Mouse (Mus musculus) neural tube, embryonic 13.5 days (tissue): ENCODE measurements around the gene Engase. TPM values are rescaled to one million over a fixed set of nuclear protein-coding genes. Genes with fewer than 3 reads are reported as not detected.
A peak's percentile ranks its signal among the peaks of the same experiment; 100 is the strongest.

Experiments
- ATAC-seq: fragments of 200-750 bp; cut with Nextera tagmentation; 2 replicates; pipeline ENCODE4 v1.8.0; 2017; ENCODE audit warnings: low read depth, mild to moderate bottlenecking, moderate TSS enrichment, moderate library complexity
- H3K27ac ChIP-seq: fragments of 300-500 bp; sonication (generic); replicated peaks from 2 replicates; pipeline ENCODE4 v1.5.1; 2015; ENCODE audit warnings: moderate library complexity, mild to moderate bottlenecking, inconsistent platforms
- H3K27me3 ChIP-seq: fragments of 300-500 bp; sonication (generic); 2 replicates; pipeline ENCODE4 v1.6.1; 2015; ENCODE audit warnings: mild to moderate bottlenecking, inconsistent platforms
- H3K36me3 ChIP-seq: fragments of 300-500 bp; sonication (generic); 2 replicates; pipeline ENCODE4 v1.6.1; 2015; ENCODE audit warnings: mild to moderate bottlenecking, inconsistent platforms
- H3K4me1 ChIP-seq: fragments of 300-500 bp; sonication (generic); replicated peaks from 2 replicates; pipeline ENCODE4 v1.6.1; 2015; ENCODE audit warnings: inconsistent platforms
- H3K4me2 ChIP-seq: fragments of 300-500 bp; sonication (generic); 2 replicates; pipeline ENCODE4 v1.6.1; 2015; ENCODE audit warnings: inconsistent platforms, mild to moderate bottlenecking, moderate library complexity
- H3K4me3 ChIP-seq: fragments of 300-500 bp; sonication (generic); 2 replicates; pipeline ENCODE4 v1.5.1; 2015; ENCODE audit warnings: mild to moderate bottlenecking, inconsistent platforms
- H3K9ac ChIP-seq: fragments of 300-500 bp; sonication (generic); 2 replicates; pipeline ENCODE4 v1.6.1; 2015; ENCODE audit warnings: moderate library complexity, mild to moderate bottlenecking, inconsistent platforms
- H3K9me3 ChIP-seq: fragments of 300-500 bp; sonication (generic); 2 replicates; pipeline ENCODE4 v1.6.1; 2016; ENCODE audit warnings: inconsistent platforms
- WGBS: fragments of 180-500 bp; shearing (Covaris S2); methylation state at CpG from one replicate; pipeline ENCODE4 v1.1.7; 2015; 5-methylcytosine and 5-hydroxymethylcytosine counted together
- polyA plus RNA-seq: library from polyadenylated mRNA; unstranded; fragments of >200 nt; fragmentation: Nextera tagmentation; extraction: Ambion mirVana; gene quantifications from 2 replicates; pipeline ENCODE4 v1.2.1, GENCODE M21; 2015

Gene Engase
- polyA plus RNA-seq, 1 experiment from 2014 or later, result 10.0 TPM

- no peak overlapping the region for H3K9ac ChIP-seq
- WGBS, result 50% methylated on average over 8 of the region's 8 CpGs
- H3K36me3 ChIP-seq, result no peaks in the 10 kb centered on the region
- H3K4me1 ChIP-seq, result peaks cover 4% of the 10 kb centered on the region
- 0 out of 2 replicates have a peak, but pooled peaks cover 4% of the 10 kb centered on the region for H3K9me3 ChIP-seq
- H3K4me3 ChIP-seq, result no peak overlapping the region
- H3K4me2 ChIP-seq, result no peak overlapping the region
- H3K27me3 ChIP-seq, result no peaks in the 10 kb centered on the region
- no peak for ATAC-seq
- no peak overlapping the region for H3K27ac ChIP-seq
Observed at GRCm38 (mm10) chr11:118459051-118459450, 17.6 kb upstream of the Engase start.

- 69% methylated on average over 2 of the region's 4 CpGs for WGBS
- Histone ChIP-seq H3K4me2 (no peak overlapping the region), H3K27me3 (no peaks in the 10 kb centered on the region), H3K27ac (no peak overlapping the region), H3K9me3 (0 out of 2 replicates have a peak, but pooled peaks cover 4% of the 10 kb centered on the region), H3K4me3 (no peak overlapping the region), H3K4me1 (no peaks in the 10 kb centered on the region; the same call in 1 of the 2 replicates), H3K9ac (no peak overlapping the region), H3K36me3 (no peaks in the 10 kb centered on the region)
- ATAC-seq, result no peak
Observed at GRCm38 (mm10) chr11:118459536-118459935, 17.1 kb upstream of the Engase start.

GRCm38 (mm10) chr11:118460280-118460679 lies 16.3 kb upstream of the Engase start:
- no peak overlapping the region for H3K4me2 ChIP-seq
- H3K27me3 ChIP-seq, result no peaks in the 10 kb centered on the region
- 0 out of 2 replicates have a peak, but pooled peaks cover 4% of the 10 kb centered on the region for H3K9me3 ChIP-seq
- no peaks in the 10 kb centered on the region for H3K36me3 ChIP-seq
- ATAC-seq, result no peak
- no peak overlapping the region for H3K4me3 ChIP-seq
- H3K9ac ChIP-seq, result no peak overlapping the region
- no peak overlapping the region for H3K27ac ChIP-seq
- H3K4me1 ChIP-seq, result no peaks in the 10 kb centered on the region
- WGBS, result 59% methylated on average over 6 of the region's 6 CpGs

GRCm38 (mm10) chr11:118467441-118468035 lies 9.1 kb upstream of the Engase start:
- Histone ChIP-seq H3K4me1 (peaks cover 16% of the 10 kb centered on the region), H3K27ac (no peak overlapping the region), H3K9ac (no peak overlapping the region), H3K9me3 (no peaks in the 10 kb centered on the region), H3K27me3 (no peaks in the 10 kb centered on the region), H3K4me3 (no peak overlapping the region), H3K36me3 (no peaks in the 10 kb centered on the region), H3K4me2 (no peak overlapping the region)
- ATAC-seq, result no peak
- 64% methylated on average over 11 of the region's 11 CpGs for WGBS

GRCm38 (mm10) chr11:118469509-118470160 lies 7.0 kb upstream of the Engase start:
- ATAC-seq, result no peak
- Histone ChIP-seq H3K36me3 (no peaks in the 10 kb centered on the region), H3K4me3 (no peak overlapping the region), H3K9ac (no peak overlapping the region), H3K4me2 (no peak overlapping the region), H3K27ac (peak overlapping the region; percentile 68), H3K4me1 (peaks cover 16% of the 10 kb centered on the region), H3K9me3 (no peaks in the 10 kb centered on the region), H3K27me3 (no peaks in the 10 kb centered on the region)
- 78% methylated on average over 10 of the region's 10 CpGs for WGBS

- H3K27me3 ChIP-seq, result no peaks in the 10 kb centered on the region
- peak overlapping the region; percentile 68 for H3K27ac ChIP-seq
- H3K4me1 ChIP-seq, result peaks cover 16% of the 10 kb centered on the region
- H3K9me3 ChIP-seq, result no peaks in the 10 kb centered on the region
- peak; percentile 50; the same call in 1 of the 2 replicates for ATAC-seq
- no peak overlapping the region for H3K4me2 ChIP-seq
- no peak overlapping the region; the same call in 1 of the 2 replicates for H3K9ac ChIP-seq
- no peaks in the 10 kb centered on the region for H3K36me3 ChIP-seq
- 18% methylated on average over 12 of the region's 12 CpGs for WGBS
- no peak overlapping the region for H3K4me3 ChIP-seq
Observed at GRCm38 (mm10) chr11:118470234-118470966, 6.2 kb upstream of the Engase start.

GRCm38 (mm10) chr11:118471676-118472075 lies 5.0 kb upstream of the Engase start:
- H3K9me3 ChIP-seq, result no peaks in the 10 kb centered on the region
- H3K27me3 ChIP-seq, result no peaks in the 10 kb centered on the region
- H3K4me1 ChIP-seq, result peaks cover 16% of the 10 kb centered on the region
- 49% methylated on average over 13 of the region's 13 CpGs for WGBS
- no peaks in the 10 kb centered on the region for H3K36me3 ChIP-seq
- H3K27ac ChIP-seq, result 0 out of 2 replicates have a peak overlapping the region, but pooled peaks have one; percentile 2
- no peak overlapping the region for H3K4me3 ChIP-seq
- ATAC-seq, result no peak
- H3K4me2 ChIP-seq, result no peak overlapping the region
- no peak overlapping the region for H3K9ac ChIP-seq

GRCm38 (mm10) chr11:118473161-118473560 lies 3.5 kb upstream of the Engase start:
- no peak for ATAC-seq
- no peak overlapping the region for H3K27ac ChIP-seq
- peaks cover 27% of the 10 kb centered on the region for H3K4me1 ChIP-seq
- no peak overlapping the region for H3K4me2 ChIP-seq
- H3K4me3 ChIP-seq, result no peak overlapping the region
- 79% methylated on average over 1 of the region's 1 CpGs for WGBS
- no peaks in the 10 kb centered on the region for H3K27me3 ChIP-seq
- no peaks in the 10 kb centered on the region for H3K9me3 ChIP-seq
- no peak overlapping the region for H3K9ac ChIP-seq
- no peaks in the 10 kb centered on the region for H3K36me3 ChIP-seq

GRCm38 (mm10) chr11:118473842-118474500 lies 2.7 kb upstream of the Engase start:
- ATAC-seq, result no peak
- H3K27ac ChIP-seq, result no peak overlapping the region
- no peaks in the 10 kb centered on the region for H3K36me3 ChIP-seq
- H3K4me2 ChIP-seq, result no peak overlapping the region
- H3K4me1 ChIP-seq, result peaks cover 30% of the 10 kb centered on the region
- H3K4me3 ChIP-seq, result no peak overlapping the region
- H3K27me3 ChIP-seq, result no peaks in the 10 kb centered on the region
- no peaks in the 10 kb centered on the region for H3K9me3 ChIP-seq
- 78% methylated on average over 6 of the region's 6 CpGs for WGBS
- no peak overlapping the region for H3K9ac ChIP-seq

- Histone ChIP-seq H3K27ac (no peak overlapping the region), H3K4me2 (no peak overlapping the region), H3K27me3 (no peaks in the 10 kb centered on the region), H3K36me3 (no peaks in the 10 kb centered on the region), H3K4me3 (no peak overlapping the region), H3K4me1 (peaks cover 19% of the 10 kb centered on the region), H3K9ac (no peak overlapping the region), H3K9me3 (no peaks in the 10 kb centered on the region)
- WGBS, result 56% methylated on average over 7 of the region's 7 CpGs
- ATAC-seq, result no peak
Observed at GRCm38 (mm10) chr11:118475496-118476083, 1.0 kb upstream of the Engase start.

GRCm38 (mm10) chr11:118479776-118480175 lies 3.1 kb downstream of the Engase start:
- Histone ChIP-seq H3K27ac (no peak overlapping the region), H3K4me2 (no peak overlapping the region), H3K4me3 (no peak overlapping the region), H3K4me1 (peaks cover 14% of the 10 kb centered on the region), H3K9ac (no peak overlapping the region), H3K9me3 (no peaks in the 10 kb centered on the region), H3K27me3 (no peaks in the 10 kb centered on the region), H3K36me3 (peaks cover 14% of the 10 kb centered on the region; the same call in 1 of the 2 replicates)
- ATAC-seq, result no peak
- 80% methylated on average over 12 of the region's 12 CpGs for WGBS
